Mouse (Mus musculus): Measurements from ENCODE around the gene Txnip. TPM values are rescaled to one million over a fixed set of nuclear protein-coding genes. Genes with fewer than 3 reads are reported as not detected.

Gene Txnip
- total RNA-seq, 1 experiment from 2014 or later = 575 TPM

DNA sequence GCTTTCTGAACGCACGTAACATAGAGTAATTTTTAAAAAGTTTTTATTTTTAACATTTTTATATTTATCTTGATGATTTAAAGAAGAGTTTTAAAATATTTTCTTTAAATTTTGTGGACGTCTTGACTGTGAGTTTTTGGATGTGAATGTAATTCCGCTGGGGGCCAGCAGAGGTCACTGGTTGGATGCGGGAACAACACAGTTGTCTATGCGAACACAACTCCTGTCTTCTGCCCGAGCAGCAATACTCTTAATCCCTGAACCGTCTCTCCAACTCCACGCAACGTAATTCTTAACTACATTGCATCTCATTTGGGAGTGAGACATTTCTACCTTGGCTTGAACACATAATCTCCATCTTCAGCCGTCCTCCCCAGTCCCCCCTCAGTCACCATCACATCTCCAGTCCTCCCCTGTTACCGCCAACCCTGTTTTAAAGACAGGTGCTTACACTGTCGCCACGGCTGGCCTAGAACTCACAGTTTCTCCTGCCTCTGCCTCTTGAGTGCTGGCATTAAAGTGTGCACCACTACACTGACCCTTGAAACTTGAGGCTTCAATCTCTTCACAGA is 10.3 kb upstream of the Txnip start:
- ATAC-seq (replicated peaks; ENCODE audit: insufficient number of reproducible peaks, low FRiP score, low TSS enrichment, poor library complexity, severe bottlenecking) = peak; percentile 87

DNA sequence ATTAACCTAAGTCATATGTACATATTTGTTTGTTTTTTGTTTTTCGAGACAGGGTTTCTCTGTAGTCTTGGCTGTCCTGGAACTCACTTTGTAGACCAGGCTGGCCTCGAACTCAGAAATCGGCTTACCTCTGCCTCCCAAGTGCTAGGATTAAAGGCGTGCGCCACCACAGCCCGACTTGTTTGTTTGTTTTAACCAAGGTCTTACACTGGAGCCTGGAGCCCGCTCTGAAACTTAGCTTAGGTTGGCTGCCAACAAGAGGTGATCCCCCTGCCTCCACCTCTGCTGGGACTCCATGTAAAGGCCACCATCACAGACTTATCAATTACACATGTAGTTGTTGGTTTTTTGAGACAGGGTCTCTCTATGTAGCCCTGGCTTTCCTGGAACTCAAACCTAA is 8.9 kb upstream of the Txnip start:
- ATAC-seq (replicated peaks; ENCODE audit: insufficient number of reproducible peaks, low FRiP score, low TSS enrichment, poor library complexity, severe bottlenecking) = no peak

DNA sequence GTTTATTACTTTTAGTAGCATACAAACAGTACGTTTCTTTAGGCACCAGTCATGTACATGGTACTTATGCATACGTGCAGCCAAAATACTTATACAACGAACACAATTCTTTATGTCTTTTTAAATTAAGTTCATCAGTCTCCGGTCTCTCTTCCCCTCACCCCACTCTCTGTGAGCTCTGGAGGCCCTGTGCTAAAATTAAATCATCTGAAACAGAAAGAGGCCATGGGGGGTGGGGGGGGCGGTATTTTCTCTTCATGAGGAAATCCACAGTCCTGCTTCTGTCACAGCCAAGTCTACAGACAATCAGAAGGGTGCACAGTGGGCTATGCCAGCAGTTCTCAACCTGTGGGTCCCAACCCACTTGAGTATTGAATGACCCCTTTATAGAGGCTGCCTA is 8.4 kb upstream of the Txnip start:
- no peak for ATAC-seq (replicated peaks; ENCODE audit: insufficient number of reproducible peaks, low FRiP score, low TSS enrichment, poor library complexity, severe bottlenecking)

DNA sequence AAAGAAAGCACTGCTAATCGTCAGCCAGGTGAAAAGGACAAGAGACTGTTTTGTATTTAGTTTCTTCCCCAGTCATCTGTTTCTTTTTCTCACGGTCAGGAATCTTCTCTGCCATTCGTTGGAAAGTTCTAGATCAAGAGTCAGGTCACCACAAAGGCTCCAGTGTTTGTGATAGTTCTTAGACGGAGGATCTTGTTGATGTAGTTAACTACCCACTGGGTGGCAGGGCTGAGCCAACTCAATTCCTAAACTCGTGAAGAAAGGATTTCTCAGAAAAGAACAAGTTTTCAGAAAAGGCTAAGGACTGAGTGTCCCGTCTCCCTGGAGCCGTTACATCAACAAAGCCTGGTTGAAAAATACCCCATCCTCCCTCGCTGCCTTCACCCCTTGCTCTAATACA is 6.6 kb upstream of the Txnip start:
- no peak for ATAC-seq (replicated peaks; ENCODE audit: insufficient number of reproducible peaks, low FRiP score, low TSS enrichment, poor library complexity, severe bottlenecking)

DNA sequence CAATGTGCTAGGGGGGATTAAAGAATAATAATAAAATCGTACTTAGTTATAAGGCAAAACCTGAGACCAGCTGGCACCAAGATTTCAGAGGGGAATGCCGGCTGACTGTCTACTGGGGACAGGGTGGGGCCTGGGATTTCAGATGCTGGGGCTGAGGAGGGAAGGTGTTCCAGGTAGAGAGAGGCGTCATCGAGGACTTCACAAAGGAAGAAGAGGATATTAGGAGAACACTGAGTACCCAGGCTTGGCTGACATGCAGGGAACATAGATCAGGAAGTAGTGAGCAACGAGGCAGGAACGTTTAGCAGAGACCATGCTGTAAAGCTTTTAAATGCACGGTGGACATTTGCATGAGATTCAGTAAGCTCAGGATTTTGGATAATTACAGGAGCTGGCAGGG is 5.9 kb upstream of the Txnip start:
- ATAC-seq (replicated peaks; ENCODE audit: insufficient number of reproducible peaks, low FRiP score, low TSS enrichment, poor library complexity, severe bottlenecking) = no peak

DNA sequence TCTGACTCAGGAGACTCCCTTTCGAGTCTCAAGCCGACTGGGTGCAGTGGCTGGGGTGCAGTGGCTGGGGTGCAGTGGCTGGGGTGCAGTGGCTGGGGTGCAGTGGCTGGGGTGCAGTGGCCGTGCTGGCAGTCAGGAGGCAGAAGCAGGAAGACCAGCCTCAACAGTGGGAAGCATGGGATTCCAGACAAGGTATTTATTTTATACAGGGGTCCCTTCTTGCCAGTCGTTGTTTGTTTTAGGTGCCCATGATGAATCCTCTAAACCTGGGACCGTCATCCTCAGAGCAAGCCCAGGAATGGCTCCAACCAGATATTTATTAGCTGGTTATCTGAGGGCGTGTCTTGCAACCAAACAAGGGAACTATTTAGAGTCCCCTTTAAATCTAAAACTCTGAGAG is 4.2 kb upstream of the Txnip start:
- ATAC-seq (replicated peaks; ENCODE audit: insufficient number of reproducible peaks, low FRiP score, low TSS enrichment, poor library complexity, severe bottlenecking) = no peak

DNA sequence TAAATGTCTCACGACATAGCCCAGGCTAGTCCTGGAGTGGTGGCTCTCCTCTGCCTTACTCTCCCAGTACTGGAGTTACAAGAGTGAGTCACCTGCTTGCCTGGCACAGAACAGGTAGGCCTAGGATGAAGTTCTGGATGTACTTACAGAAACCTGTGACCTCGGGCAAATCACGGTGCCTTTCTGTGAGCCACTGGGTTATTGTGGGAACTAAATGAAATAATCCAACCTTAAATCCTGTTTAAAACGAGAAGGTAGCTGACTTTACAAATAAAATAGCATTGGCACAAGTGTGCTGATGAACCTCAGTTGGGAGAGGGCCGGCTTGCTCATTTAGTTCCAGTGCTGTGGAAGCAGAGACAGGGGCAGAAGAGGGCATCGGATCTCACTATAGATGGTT is 3.5 kb upstream of the Txnip start:
- no peak for ATAC-seq (replicated peaks; ENCODE audit: insufficient number of reproducible peaks, low FRiP score, low TSS enrichment, poor library complexity, severe bottlenecking)

DNA sequence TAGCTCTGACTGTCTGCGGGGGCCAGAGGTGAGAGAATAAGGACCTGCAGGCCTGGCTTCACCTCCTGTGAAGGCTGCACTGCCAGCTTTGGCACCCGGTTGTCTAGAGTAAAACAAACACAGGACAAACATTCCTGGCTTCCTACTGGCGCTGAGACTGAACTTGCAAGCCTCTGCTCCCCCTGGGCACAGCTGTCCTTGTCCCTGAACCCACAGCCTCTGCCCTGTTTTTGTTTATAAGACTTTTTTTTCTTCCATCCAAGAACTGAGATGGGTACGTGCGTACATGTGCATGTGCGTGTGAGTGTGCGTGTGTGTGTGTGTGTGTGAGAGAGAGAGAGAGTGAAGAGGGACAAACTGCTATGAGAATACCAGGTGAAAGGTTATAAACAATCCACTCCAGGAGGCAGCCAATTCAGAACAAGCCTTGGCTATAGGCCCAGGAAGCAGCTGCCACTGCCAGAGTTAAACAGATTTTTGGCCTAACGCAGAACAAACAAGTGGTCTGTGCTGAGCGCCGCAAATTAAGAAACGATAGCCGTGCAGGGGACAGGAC is 2.6 kb upstream of the Txnip start:
- ATAC-seq (replicated peaks; ENCODE audit: insufficient number of reproducible peaks, low FRiP score, low TSS enrichment, poor library complexity, severe bottlenecking) = no peak

DNA sequence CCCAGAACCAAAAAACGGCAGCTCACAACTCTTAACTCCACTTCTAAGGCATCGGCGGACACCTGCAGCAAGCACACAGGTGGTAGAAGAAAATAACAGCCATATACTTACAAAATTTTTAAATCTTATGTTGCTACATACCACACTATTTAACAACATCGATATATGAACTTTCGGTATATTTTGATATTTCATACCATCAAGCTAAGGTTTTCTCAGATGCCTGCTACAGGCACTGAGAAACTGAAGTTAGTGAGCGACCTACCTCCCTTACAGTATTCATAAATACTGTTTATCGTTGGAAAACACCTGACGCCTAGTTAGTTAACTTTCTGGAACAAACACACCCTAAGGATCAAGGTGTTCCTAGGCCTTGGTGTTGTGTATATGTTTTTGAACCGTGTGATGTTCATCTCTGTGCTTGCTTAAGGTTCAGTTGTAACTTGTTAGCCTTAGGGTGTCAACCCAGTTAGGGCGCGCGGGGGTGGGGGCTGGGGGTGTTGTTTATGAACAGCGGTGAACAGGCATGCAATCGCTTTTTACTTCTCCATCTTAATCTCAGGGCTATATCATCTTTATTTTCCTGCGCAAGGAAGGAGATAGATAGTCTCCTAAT is 1.6 kb upstream of the Txnip start:
- no peak for ATAC-seq (replicated peaks; ENCODE audit: insufficient number of reproducible peaks, low FRiP score, low TSS enrichment, poor library complexity, severe bottlenecking)

DNA sequence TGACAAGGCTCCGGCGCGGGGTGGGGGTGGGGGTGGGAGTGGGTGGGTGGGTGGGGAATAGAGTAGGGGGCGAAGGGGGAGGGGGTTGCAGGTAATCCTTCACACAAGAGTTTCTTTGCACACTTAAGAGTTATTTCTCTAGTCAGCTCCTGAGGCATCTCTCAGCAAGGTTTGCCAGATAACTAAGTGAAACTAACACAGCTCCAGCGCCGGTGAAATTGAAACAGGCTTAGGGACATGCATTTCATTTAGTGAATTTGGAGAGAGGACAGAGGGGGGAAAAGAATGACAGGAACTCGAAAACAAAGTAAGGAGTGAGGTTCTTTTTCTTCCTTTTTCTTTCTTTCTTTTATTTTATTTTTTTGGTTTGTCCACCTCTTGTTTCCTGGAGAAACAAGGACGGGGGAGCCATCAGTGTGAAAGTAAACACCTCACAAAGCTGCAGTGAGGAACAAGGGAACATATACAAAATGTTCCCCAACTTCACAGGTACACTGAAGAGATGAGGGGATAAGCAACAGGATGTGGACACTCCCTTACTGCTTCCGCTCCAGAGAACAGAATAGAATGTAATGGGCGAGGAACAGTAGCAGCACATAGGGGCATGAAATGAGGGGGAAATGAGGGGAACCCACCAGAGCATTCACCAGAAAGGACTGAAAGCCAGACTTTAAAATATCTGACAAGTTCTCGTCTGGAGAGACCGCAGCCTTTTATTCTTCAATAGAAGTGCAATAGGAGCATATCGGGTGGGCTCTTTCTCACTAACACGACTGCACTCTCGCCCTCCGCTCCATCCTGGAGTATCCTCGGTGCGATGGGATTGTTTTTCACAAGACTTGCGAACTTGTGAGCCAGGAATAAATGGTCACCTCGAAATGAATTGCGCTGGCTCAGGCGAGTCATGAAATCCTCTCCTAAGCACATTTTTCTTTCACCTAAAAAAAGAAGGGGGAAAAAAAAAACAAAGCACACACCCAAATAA is 814 bp upstream of the Txnip start:
- no peak for ATAC-seq (replicated peaks; ENCODE audit: insufficient number of reproducible peaks, low FRiP score, low TSS enrichment, poor library complexity, severe bottlenecking)

DNA sequence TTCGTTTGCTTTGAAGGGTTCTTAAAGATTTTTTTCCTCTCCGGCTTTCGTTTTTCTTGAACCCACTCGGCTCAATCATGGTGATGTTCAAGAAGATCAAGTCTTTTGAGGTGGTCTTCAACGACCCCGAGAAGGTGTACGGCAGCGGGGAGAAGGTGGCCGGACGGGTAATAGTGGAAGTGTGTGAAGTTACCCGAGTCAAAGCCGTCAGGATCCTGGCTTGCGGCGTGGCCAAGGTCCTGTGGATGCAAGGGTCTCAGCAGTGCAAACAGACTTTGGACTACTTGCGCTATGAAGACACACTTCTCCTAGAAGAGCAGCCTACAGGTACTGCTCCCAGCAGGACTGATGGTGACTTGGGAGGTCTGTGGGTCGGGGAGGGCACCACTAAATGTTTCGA is 402 bp downstream of the Txnip start:
- no peak for ATAC-seq (replicated peaks; ENCODE audit: insufficient number of reproducible peaks, low FRiP score, low TSS enrichment, poor library complexity, severe bottlenecking)

DNA sequence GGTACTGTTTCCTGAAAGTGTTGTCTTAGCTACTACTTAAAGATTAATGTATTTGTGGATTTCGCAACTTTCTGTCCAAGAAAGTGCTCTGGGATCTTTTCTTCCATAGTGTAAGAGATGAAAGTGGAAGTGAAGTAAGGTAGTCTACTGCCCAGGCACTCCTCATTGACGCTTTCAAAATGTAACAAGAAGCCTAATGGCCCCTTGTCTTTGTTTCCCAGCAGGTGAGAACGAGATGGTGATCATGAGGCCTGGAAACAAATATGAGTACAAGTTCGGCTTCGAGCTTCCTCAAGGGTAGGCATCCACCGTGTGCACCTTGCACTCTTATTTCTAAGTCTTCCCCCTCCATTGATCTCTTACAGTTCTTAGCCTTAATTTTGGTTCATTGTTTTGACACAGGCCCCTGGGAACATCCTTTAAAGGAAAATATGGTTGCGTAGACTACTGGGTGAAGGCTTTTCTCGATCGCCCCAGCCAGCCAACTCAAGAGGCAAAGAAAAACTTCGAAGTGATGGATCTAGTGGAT is 975 bp downstream of the Txnip start:
- no peak for ATAC-seq (replicated peaks; ENCODE audit: insufficient number of reproducible peaks, low FRiP score, low TSS enrichment, poor library complexity, severe bottlenecking)

DNA sequence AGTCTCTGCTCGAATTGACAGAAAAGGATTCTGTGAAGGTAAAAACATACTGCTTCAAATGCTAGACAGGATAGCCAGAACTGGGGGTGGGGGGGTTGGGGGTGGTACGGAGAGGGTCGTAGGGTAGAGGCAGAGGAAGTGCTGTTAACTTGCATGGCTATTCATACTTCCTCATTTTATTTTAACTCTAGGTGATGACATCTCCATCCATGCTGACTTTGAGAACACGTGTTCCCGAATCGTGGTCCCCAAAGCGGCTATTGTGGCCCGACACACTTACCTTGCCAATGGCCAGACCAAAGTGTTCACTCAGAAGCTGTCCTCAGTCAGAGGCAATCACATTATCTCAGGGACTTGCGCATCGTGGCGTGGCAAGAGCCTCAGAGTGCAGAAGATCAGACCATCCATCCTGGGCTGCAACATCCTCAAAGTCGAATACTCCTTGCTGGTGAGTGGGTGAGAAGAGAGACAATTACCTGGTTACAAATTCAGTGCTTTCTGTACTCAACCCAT is 1.7 kb downstream of the Txnip start:
- ATAC-seq (replicated peaks; ENCODE audit: insufficient number of reproducible peaks, low FRiP score, low TSS enrichment, poor library complexity, severe bottlenecking) = peak; percentile 28; the same call in 1 of the 2 replicates

DNA sequence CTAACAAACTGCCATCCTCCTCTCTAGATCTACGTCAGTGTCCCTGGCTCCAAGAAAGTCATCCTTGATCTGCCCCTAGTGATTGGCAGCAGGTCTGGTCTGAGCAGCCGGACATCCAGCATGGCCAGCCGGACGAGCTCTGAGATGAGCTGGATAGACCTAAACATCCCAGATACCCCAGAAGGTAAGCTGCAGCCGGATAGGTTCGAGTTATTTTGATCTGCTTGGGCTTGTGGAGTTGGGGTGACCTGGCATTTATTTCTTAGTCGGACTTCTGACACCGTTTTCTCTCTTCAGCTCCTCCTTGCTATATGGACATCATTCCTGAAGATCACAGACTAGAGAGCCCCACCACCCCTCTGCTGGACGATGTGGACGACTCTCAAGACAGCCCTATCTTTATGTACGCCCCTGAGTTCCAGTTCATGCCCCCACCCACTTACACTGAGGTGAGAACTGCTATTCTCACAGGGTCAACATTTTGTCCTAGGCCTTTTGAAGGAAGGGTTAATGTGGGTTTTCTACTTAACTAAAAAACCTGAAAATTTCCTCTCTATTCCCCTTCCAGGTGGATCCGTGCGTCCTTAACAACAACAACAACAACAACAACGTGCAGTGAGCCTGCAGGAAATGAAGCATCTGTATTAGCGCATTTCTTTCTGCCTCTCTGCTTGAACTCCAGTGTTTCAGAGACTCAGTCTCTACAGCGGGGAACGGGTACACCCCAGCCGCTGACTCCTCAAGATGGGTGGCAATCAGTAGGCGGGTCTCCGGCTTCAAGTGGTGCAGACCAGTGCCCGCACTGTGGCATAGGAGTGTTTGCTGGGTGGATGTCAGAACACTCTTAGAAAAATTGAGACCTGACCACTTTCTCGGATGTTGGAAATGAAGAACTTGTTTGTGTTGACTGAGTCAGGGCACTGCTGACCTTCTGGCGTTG is 2.4 kb downstream of the Txnip start:
- no peak for ATAC-seq (replicated peaks; ENCODE audit: insufficient number of reproducible peaks, low FRiP score, low TSS enrichment, poor library complexity, severe bottlenecking)

DNA sequence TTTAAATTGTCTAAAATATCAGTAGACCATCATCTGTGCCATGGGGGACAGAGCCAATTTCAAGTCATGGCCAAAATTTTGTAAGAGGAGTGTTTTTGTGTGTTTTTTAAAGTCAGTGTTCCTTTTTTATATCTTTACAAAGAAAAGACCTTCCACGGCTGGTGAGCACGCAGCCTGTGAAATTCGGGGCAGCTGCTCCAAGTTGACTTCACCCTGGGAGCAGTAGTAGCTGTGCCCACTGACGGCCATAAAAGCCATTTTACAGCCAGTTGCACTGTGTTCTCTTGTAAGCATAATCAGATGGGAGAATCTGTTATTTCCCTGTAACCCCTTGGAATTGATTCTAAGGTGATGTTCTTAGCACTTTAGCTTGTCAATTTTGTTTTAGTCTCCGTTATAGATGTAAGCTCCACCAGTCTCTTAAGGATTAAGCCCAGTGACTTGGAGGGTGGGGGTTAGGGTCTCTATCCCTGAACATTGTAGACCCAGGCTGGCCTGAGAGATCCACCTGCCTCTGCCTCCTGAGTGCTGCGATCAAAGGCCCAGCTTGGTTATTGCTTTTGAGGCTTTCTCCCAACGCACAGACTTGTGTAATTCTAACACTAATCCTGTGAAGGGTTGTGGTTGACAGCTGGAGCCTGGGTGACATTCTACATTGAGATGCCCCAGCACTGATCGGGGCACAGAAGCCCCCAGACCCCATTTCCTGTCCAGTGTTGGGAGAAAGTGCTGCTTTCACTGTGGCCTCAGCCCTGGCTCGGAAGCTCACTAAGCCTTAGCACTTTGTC is 3.3 kb downstream of the Txnip start:
- no peak for ATAC-seq (replicated peaks; ENCODE audit: insufficient number of reproducible peaks, low FRiP score, low TSS enrichment, poor library complexity, severe bottlenecking)

DNA sequence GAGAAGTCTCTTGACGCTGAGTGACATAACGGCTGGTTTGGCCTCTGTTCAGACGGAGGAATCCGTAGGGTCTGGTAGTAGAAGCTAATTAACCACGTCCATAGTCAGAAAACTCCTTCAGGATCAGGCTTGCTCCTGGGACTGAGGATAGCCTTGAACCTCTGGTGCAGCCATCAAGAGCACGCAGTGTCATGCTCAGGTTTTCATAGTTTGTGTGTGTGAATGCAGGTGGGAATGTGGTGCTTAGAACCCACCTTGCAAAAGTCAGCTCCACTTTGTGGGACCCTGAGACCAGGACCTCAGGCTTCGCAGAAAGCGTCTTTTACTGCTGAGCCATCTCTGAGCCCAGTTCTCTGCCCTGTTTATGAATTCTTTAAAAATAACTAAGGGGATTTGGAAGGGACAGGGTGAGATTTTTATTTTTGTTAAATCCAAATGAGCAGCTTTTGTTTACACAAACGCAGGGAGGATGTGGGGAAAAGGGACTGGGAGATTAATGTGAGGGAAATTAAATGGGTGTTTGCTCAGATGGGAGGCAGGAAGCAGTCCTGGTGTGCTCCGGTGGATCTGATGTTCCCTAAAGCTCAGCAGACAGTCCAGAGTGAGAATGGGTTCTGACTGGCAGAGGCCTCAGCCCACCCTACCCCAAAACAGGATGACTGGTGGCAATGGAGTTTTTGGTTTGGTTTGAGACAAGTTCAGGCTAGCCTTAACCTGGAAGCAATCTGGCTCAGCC is 4.4 kb downstream of the Txnip start:
- no peak for ATAC-seq (replicated peaks; ENCODE audit: insufficient number of reproducible peaks, low FRiP score, low TSS enrichment, poor library complexity, severe bottlenecking)

DNA sequence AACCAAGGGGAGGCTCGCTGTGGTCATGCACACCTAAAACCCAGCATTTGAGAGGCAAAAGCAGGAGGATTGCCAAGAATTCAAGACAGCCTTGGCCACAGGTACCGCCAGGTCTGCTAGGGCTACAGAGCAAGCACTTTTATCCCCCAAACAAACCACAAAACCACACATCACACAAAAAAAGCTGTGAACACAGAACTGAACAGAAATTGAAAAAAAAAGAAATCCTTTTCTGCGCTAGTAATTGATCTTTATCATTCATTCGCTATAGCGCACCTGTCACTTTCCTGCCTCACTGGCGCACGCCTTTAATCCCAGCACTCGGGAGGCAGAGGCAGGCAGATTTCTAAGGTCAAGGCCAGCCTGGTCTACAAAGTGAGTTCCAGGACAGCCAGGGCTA is 5.5 kb downstream of the Txnip start:
- ATAC-seq (replicated peaks; ENCODE audit: insufficient number of reproducible peaks, low FRiP score, low TSS enrichment, poor library complexity, severe bottlenecking) = no peak
